Mouse (Mus musculus) cerebellum, adult 11 months (tissue): ENCODE measurements around the gene Hyou1.
"Not testable (repeated sequence)": the region's sequence is repeated elsewhere in the genome, so short reads cannot be mapped to it uniquely, and the experiment has no call there.

ENCODE experiments used
- DNase-seq: peaks from one replicate; pipeline ENCODE4 v3.0.0; 2022

Gene Hyou1

DNA sequence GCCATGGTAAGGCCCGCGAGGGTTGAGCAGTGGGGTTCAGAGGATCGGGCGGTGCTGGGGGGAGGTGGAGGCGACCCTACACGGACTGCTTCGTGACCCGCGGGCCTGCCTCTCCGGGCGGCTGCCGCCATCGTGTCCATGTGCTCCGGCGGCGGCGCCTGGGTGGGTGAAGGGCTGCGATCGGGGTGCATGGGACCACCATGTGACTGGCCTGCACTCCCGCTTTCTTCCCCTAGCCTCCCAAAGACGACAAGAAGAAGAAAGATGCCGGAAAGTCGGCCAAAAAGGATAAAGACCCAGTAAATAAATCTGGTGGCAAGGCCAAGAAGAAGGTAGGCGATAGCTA, 28.4 kb downstream of the Hyou1 start:
- no peak for DNase-seq

DNA sequence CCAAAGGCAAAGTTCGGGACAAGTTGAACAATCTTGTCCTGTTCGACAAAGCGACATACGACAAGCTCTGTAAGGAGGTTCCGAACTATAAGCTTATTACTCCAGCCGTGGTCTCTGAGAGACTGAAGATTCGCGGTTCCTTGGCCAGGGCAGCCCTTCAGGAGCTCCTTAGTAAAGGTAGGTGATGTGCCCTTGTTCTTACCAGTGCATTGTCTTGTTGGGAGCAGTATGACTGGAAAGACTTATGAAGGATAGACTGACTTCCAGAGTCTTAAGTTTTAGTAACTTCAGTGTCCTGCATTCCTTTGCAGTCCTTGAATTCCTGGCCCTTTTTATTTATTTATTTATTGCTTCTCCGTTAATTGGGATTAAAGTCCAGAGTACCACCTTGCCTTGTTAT, 29.4 kb downstream of the Hyou1 start:
- not testable (repeated sequence) for DNase-seq

DNA sequence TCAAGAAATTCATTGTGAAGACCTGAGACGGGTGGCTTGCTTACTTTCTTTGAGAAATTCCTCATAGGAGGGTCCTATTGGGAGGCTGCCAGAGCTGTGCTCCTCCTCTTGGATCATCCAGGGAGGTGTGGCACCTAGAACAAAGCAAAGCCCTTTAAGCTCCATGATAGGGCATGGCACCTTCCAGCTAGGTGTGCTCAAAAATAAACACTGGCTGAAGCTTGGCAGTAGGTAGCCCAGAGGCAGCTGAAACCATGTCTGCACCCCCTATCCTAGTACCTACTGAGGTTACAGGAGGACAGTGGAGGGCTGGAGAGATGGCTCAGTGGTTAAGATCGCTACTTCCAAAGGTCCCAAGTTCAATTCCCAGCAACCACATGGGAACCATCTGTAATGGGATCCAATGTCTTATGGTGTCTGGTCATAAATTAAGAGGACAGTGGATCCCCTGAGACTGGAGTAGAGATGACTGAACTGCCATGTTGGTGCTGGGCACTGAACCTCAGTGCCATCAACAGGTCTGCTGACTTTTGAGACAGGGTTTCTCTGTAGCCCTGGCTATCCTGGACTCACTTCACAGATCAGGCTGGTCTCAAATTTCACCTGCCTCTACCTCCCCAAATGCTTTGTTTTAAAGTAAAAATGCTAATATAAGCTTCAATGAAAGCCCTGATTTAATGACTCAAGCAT, 31.5 kb downstream of the Hyou1 start:
- DNase-seq: no peak

DNA sequence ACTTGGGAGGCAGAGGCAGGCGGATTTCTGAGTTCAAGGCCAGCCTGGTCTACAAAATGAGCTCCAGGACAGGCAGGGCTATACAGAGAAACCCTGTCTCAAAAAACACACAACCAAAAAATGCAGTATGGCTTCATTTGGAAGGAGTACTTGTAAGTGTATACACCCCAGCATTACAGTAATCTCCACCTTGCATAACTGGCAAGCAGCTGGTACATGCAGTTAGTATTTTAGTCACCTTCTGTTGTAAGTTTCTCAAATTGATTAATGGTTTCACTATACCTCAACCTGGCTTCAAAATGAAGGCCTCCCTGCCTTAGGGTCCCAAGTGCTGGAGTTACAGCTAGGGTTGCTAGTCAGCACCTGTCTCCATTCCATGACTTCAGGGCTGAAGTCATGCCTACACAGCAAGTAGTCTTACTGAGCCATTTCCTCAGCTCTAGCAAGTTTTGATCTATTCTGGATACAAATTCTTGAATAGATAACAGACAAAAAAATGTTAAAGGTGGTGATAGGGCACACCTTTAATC, 32.4 kb downstream of the Hyou1 start:
- no peak for DNase-seq

DNA sequence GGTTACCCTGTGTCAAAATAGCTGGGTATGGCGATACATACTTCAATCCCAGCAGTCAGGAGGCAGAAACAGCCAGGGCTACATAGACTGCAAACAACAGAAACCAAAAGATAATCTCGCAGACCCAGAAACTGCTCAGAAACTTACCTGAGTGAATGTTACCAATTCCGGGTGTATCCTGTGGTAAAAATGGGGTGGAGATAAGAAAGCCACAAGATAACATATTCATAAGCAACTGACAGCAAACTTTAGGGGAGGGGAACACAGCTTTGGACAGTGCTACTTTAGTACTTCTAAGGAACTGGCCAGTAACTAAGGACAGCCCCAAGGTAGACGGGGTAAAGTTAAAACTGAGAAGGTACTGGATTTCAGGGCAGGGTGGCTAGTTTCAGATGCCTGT, 33.0 kb downstream of the Hyou1 start:
- no peak for DNase-seq

DNA sequence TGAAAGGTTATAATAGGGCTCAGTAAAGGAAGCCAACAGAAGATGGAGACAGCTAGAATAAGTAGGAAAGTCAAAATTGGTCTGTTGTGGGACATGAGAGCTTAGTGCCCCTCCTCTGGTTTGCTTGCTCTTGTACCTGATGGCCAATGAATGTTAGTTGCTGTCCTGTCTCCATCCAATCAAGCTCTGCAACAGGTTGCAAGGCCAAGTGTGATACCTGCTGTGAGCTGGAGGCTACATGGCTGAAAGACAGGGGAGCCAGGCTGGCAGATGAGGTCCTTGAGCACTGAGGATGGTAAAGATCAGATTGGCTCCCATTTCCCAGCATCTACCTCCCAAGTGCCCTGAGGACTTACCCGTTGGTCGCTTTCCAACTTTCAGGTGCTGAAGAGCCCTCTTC, 33.5 kb downstream of the Hyou1 start:
- no peak for DNase-seq

DNA sequence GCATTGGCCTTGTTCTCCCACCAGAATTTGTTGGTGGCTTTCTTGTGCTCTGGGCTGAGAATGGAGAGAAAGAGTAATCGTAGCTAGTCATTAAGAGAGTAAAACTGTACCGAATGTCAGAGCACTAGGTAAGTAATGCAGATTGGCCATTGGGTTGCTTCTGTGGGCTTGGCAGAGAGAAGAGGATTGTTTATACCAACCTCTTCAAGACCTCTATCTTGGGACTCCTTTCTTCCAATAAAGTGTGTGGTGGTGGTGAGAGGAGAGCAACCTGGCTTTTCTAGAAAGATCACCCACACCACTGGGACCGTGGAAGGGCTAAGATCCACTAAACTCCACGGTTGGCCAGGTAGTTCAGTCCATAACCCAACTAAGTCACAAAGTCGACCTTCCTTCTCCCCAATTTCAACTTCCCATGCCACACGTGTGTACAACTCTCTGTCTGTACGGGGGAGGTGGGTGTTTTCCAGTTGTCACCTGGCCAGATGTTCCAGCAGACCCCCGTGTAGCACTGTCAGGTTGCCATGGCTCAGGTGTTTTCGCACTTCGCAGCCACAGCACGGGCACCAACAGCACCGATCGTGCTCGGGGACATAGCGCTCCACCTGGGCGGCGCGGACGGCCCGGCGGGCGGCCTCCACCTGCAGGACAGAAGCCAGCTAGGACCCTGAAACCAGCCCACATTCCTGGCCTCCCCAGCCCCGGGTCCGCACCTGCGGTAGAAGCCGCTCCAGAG, 38.0 kb downstream of the Hyou1 start:
- no peak for DNase-seq

DNA sequence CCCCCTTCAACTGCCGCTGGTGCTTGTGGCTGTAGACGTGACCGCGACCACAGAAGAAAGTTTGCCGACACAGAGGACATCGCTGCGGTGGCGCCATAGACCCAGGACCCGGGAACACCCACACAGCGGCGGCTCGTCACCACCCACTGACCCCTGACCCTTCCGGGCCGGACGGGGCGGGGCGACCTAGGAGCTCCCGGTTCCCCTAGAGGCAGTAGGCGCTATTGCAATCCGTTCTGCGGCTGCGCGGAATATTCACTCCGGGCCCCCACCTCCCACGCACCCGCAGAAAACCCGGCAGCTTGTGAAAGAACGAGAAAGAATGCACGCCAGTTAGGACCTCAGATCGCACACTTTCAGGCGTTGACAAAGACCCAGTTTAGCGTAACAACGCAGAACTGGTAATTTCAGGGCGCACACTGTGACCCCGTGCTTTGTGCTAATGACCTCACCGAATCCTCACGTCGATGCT, 38.6 kb downstream of the Hyou1 start:
- DNase-seq: peak; percentile 94

DNA sequence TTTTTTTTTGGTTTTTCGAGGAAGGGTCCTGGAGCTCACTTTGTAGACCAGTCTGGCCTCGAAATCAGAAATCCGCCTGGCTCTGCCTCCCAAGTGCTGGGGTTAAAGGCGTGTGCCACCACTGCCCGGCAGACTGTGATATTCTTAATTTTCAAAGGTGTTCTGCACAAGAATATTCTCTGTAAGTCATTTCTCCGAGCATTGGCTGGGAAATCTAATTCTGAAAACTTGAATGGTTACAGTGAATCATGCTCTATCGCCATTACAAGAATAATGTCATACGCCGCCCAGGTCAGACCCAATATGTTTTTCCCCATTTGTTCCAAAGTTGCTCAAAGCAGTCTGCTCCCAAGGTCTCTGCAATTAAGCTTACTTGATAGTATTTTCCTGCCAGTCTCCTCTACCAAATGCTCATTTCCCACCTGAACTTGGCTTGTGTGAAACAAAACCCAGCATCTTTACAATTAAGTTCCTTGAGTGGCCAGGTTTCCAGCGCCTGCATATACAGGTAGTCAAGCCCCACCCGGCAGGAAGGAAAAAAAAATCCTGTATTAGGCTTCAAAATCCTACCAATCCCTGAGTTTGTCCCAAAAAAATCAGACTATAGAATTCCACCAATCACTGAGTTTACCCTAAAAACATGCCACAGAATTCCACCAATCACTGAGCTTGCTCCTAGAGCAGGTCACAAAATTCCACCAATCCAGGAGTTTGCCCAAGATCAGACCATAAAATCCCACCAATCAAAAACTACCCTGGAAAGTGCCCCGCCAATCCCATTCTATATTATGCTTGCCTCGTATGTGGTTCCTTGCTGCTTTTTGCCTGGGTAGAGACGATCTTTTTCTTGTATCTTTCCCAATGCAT, 39.5 kb downstream of the Hyou1 start, which contains the start of gene Ccdc84:
Ccdc84 (minus strand) TSS at position 51 of the 867 bp plus-strand sequence.
- no peak for DNase-seq

DNA sequence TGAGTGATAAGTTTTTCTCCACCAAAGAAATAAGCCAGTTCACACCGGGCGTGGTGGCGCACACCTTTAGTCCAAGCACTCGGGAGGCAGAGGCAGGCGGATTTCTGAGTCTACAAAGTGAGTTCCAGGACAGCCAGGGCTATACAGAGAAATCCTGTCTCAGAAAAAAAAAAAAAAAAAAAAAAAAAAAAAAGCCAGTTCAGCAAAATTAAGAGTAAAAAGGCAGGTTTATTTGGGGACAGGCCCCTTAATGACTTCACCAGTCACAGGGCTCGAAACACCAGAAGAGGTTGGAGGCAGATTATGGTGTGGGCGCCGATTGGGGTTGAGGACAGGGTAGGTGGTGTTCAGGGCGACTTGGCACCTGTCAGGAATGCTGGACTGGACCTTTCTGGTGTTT, 40.4 kb downstream of the Hyou1 start:
- not testable (repeated sequence) for DNase-seq

DNA sequence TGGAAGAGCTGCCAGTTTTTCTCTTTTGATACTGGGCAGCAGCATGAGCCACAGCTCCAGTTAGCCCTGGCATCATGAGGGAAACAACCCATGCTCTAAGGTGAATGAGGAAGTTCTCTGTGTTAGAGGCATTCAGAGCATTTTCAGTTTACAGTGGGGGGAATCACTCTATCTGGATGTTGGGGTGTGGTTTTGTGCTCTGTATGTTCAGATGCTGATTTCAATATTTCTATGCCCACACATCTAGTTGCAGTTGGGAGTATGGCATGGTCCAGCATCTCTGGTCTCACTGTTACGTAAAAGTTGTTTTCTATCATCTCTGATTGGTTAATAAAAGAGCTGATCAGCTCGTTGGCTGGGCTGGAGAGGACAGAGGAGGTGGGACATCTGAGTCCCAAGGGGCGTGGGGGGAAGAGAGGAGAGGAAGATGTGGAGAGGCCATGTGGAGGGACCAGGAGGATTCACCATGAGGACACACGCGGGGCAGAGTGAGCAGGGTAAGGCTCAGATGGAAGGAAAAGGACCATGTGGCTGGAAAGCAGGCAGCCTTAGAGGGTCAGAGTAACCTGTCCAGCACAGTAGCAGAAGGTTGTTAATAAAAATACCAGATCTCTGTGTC, 41.1 kb downstream of the Hyou1 start:
- DNase-seq: no peak

DNA sequence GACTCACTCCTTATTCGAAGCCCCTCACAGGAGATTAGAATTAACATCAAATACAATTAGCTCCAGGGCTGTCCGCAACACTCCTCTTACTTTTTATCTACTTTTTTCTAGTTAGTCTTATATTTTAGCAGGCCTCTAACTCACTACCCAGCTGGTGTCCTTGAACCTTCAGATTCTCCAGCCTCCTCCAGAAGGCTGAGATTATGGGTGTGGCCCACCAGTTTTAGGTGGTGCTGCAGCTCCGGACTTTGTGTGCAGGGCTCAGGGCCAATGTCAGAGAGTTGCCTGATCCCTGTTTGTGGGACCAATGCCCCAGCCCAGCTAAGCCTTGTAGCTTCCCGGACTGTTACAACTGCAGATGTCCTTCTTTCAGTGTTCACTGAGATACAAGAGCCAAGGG, 44.3 kb downstream of the Hyou1 start:
- no peak for DNase-seq

DNA sequence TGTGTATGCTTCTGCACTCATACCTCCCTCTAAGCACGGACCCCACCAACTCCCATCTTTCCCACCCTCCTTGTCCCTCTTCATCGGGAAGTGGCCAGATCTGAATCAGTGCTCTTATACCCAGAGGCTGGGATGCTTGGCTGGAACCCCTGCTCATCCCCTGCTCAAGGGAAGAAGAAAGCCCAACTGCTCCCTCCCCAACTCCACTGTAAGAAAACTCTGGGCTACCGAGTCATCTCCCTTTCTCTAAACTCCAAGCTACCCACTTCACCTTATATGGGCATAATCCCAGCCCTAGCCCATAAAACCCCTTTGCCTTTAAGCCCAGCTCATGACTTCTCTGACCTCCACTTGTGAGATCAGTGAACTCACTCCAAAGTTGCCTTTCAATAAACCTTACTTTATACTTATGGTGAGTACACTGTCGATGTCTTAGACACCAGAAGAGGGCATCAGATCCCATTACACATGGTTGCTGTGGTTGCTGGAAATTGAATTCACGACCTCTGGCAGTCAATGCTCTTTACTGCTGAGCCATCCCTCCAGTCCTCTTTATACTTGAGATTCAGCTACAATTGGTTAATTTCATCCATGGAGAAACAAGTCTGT, 53.4 kb downstream of the Hyou1 start:
- no peak for DNase-seq

DNA sequence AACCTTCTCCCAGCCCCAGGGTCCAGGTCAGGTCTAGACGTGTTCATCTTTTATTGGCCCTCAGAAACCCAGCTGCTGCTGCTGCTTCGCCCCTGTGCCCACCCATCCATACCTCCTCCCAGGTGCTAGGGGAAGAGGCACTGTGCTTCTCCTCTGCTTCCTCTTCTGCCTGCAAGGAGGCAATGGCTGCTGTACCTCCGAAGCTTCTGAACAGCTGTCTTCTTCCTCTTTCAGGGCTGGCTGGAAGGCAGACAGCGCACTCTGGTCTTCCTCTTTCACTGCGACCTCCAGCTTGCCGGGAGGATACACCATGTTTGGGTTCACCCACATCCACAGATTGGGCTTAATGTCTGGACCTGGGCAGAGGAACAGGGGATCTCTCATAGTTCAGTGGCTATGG, 56.5 kb downstream of the Hyou1 start:
- no peak for DNase-seq

DNA sequence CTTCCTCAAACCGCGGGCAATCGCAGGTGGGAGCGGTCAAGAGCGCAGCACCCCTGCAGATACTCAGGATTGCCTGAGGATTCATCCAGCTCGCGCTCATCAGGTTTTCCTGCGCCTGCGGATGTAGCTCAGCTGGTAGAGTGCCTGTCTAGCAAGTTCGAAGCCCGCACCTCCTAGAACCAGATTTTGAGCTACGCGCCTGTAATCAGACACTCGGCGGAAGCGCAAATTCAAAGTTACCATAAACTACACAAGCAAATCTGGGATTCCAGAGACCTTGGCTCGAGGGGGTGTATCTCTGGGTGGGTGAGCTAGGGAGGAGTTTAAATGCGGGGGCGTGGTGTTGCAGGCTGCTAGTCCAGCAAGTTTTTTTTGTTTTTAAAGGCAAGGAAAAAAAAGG, 61.7 kb downstream of the Hyou1 start, which contains the start of gene Foxr1:
Foxr1 (minus strand) TSS at position 176 of the 400 bp plus-strand sequence.
- no peak for DNase-seq
